Mouse (Mus musculus): Measurements from ENCODE around the gene Yipf3. TPM values are rescaled to one million over a fixed set of nuclear protein-coding genes. Genes with fewer than 3 reads are reported as not detected.

Gene Yipf3
- polyA plus RNA-seq, 1 experiment from 2014 or later = 82.5 TPM

GRCm38 (mm10) chr17:46272675-46273074 lies 24.8 kb downstream of the Yipf3 start:
- ATAC-seq (ENCODE audit: insufficient number of reproducible peaks, insufficient read depth, low FRiP score, low TSS enrichment) = no peak
- Histone ChIP-seq H3K9ac (no peak overlapping the region), H3K36me3 (peaks cover 58% of the 10 kb centered on the region)

GRCm38 (mm10) chr17:46273803-46274236 lies 25.9 kb downstream of the Yipf3 start:
- 0 out of 2 replicates have a peak overlapping the region, but pooled peaks have one; percentile 19 for H3K9ac ChIP-seq
- H3K4me1 ChIP-seq = peaks cover 33% of the 10 kb centered on the region
- peak overlapping the region; percentile 76 for H3K27ac ChIP-seq
- H3K36me3 ChIP-seq = peaks cover 51% of the 10 kb centered on the region
- H3K27me3 ChIP-seq = no peaks in the 10 kb centered on the region
- 15% methylated on average over 1 of the region's 1 CpGs for WGBS
- H3K4me2 ChIP-seq (replicated peaks) = peak overlapping the region; percentile 11; the same call in 1 of the 2 replicates
- ATAC-seq (ENCODE audit: insufficient number of reproducible peaks, insufficient read depth, low FRiP score, low TSS enrichment) = 0 out of 2 replicates have a peak, but pooled peaks have one; percentile 22
- no peak overlapping the region for H3K4me3 ChIP-seq
- no peaks in the 10 kb centered on the region for H3K9me3 ChIP-seq

More at GRCm38 (mm10) chr17:46272675-46273074, 24.8 kb downstream of the Yipf3 start:
- Histone ChIP-seq H3K4me1 (peaks cover 24% of the 10 kb centered on the region), H3K9me3 (no peaks in the 10 kb centered on the region), H3K27ac (no peak overlapping the region), H3K27me3 (no peaks in the 10 kb centered on the region), H3K4me2 (replicated peaks) (no peak overlapping the region), H3K4me3 (no peak overlapping the region)
- 83% methylated on average over 5 of the region's 5 CpGs for WGBS

- Histone ChIP-seq H3K9ac (peak overlapping the region; percentile 9; the same call in 1 of the 2 replicates), H3K36me3 (peaks cover 48% of the 10 kb centered on the region), H3K4me2 (replicated peaks) (peak overlapping the region; percentile 11; the same call in 1 of the 2 replicates), H3K9me3 (no peaks in the 10 kb centered on the region), H3K4me1 (peaks cover 36% of the 10 kb centered on the region), H3K27me3 (no peaks in the 10 kb centered on the region), H3K4me3 (no peak overlapping the region), H3K27ac (peak overlapping the region; percentile 76)
- no peak for ATAC-seq (ENCODE audit: insufficient number of reproducible peaks, insufficient read depth, low FRiP score, low TSS enrichment)
- whole genome bisulfite sequencing = 36% methylated on average over 6 of the region's 6 CpGs
Observed at GRCm38 (mm10) chr17:46274465-46274864, 26.6 kb downstream of the Yipf3 start.

GRCm38 (mm10) chr17:46275034-46275433 lies 27.2 kb downstream of the Yipf3 start:
- peaks cover 36% of the 10 kb centered on the region for H3K4me1 ChIP-seq
- H3K4me3 ChIP-seq = no peak overlapping the region
- H3K27me3 ChIP-seq = no peaks in the 10 kb centered on the region
- no peaks in the 10 kb centered on the region for H3K9me3 ChIP-seq
- 75% methylated on average over 6 of the region's 6 CpGs for WGBS
- no peak overlapping the region for H3K4me2 ChIP-seq (replicated peaks)
- no peak for ATAC-seq (ENCODE audit: insufficient number of reproducible peaks, insufficient read depth, low FRiP score, low TSS enrichment)
- peaks cover 45% of the 10 kb centered on the region for H3K36me3 ChIP-seq
- no peak overlapping the region; the same call in 1 of the 2 replicates for H3K9ac ChIP-seq
- no peak overlapping the region for H3K27ac ChIP-seq

GRCm38 (mm10) chr17:46275506-46275905 lies 27.6 kb downstream of the Yipf3 start:
- no peak overlapping the region for H3K9ac ChIP-seq
- no peaks in the 10 kb centered on the region for H3K9me3 ChIP-seq
- H3K4me1 ChIP-seq = peaks cover 38% of the 10 kb centered on the region
- peaks cover 45% of the 10 kb centered on the region for H3K36me3 ChIP-seq
- no peak overlapping the region for H3K4me2 ChIP-seq (replicated peaks)
- no peaks in the 10 kb centered on the region for H3K27me3 ChIP-seq
- ATAC-seq (ENCODE audit: insufficient number of reproducible peaks, insufficient read depth, low FRiP score, low TSS enrichment) = no peak
- 95% methylated on average over 10 of the region's 10 CpGs for whole genome bisulfite sequencing
- no peak overlapping the region for H3K27ac ChIP-seq
- H3K4me3 ChIP-seq = no peak overlapping the region

GRCm38 (mm10) chr17:46277586-46277985 lies 29.7 kb downstream of the Yipf3 start:
- 19% methylated on average over 4 of the region's 4 CpGs for WGBS
- Histone ChIP-seq H3K4me3 (no peak overlapping the region), H3K27me3 (no peaks in the 10 kb centered on the region), H3K27ac (peak overlapping the region; percentile 72), H3K4me1 (peaks cover 57% of the 10 kb centered on the region), H3K4me2 (replicated peaks) (peak overlapping the region; percentile 10), H3K36me3 (peaks cover 30% of the 10 kb centered on the region), H3K9me3 (no peaks in the 10 kb centered on the region), H3K9ac (no peak overlapping the region)
- no peak for ATAC-seq (ENCODE audit: insufficient number of reproducible peaks, insufficient read depth, low FRiP score, low TSS enrichment)

GRCm38 (mm10) chr17:46278011-46278765 lies 30.3 kb downstream of the Yipf3 start:
- Histone ChIP-seq H3K4me1 (peaks cover 58% of the 10 kb centered on the region), H3K27ac (peak overlapping the region; percentile 86), H3K9me3 (no peaks in the 10 kb centered on the region), H3K4me3 (no peak overlapping the region), H3K36me3 (peaks cover 26% of the 10 kb centered on the region), H3K4me2 (replicated peaks) (peak overlapping the region; percentile 22; the same call in 1 of the 2 replicates), H3K27me3 (no peaks in the 10 kb centered on the region), H3K9ac (no peak overlapping the region)
- 57% methylated on average over 12 of the region's 12 CpGs for WGBS
- ATAC-seq (ENCODE audit: insufficient number of reproducible peaks, insufficient read depth, low FRiP score, low TSS enrichment) = no peak

GRCm38 (mm10) chr17:46282483-46283123 lies 34.7 kb downstream of the Yipf3 start, which contains the start of gene Tjap1:
Gene Tjap1 (minus strand): TSS chr17:46283026.
- H3K9me3 ChIP-seq = no peaks in the 10 kb centered on the region
- H3K27ac ChIP-seq = peak within 1 kb of the TSS; percentile 92
- peaks cover 45% of the 10 kb centered on the region for H3K4me1 ChIP-seq
- no peaks in the 10 kb centered on the region for H3K27me3 ChIP-seq
- peak; percentile 86 for ATAC-seq (ENCODE audit: insufficient number of reproducible peaks, insufficient read depth, low FRiP score, low TSS enrichment)
- peaks cover 14% of the 10 kb centered on the region for H3K36me3 ChIP-seq
- H3K4me2 ChIP-seq (replicated peaks) = peak within 1 kb of the TSS; percentile 88
- H3K9ac ChIP-seq = peak within 1 kb of the TSS; percentile 79
- peak within 1 kb of the TSS; percentile 77 for H3K4me3 ChIP-seq
- under 1% methylated on average over 37 of the region's 37 CpGs for WGBS

GRCm38 (mm10) chr17:46283140-46283539 lies 35.3 kb downstream of the Yipf3 start:
- peak; percentile 2; the same call in 1 of the 2 replicates for ATAC-seq (ENCODE audit: insufficient number of reproducible peaks, insufficient read depth, low FRiP score, low TSS enrichment)
- WGBS = 24% methylated on average over 9 of the region's 9 CpGs
- peak overlapping the region; percentile 92 for H3K27ac ChIP-seq

GRCm38 (mm10) chr17:46283911-46284310 lies 36.0 kb downstream of the Yipf3 start:
- H3K4me1 ChIP-seq = peaks cover 43% of the 10 kb centered on the region

More at GRCm38 (mm10) chr17:46283140-46283539, 35.3 kb downstream of the Yipf3 start:
- H3K4me3 ChIP-seq = peak overlapping the region; percentile 77
- no peaks in the 10 kb centered on the region for H3K27me3 ChIP-seq
- H3K9me3 ChIP-seq = no peaks in the 10 kb centered on the region
- H3K36me3 ChIP-seq = peaks cover 14% of the 10 kb centered on the region
- H3K4me2 ChIP-seq (replicated peaks) = peak overlapping the region; percentile 88
- H3K4me1 ChIP-seq = peaks cover 46% of the 10 kb centered on the region
- 0 out of 2 replicates have a peak overlapping the region, but pooled peaks have one; percentile 0 for H3K9ac ChIP-seq

GRCm38 (mm10) chr17:46284653-46285052 lies 36.8 kb downstream of the Yipf3 start:
- no peak overlapping the region for H3K4me3 ChIP-seq
- no peaks in the 10 kb centered on the region for H3K9me3 ChIP-seq
- no peak overlapping the region for H3K4me2 ChIP-seq (replicated peaks)
- no peaks in the 10 kb centered on the region for H3K27me3 ChIP-seq
- no peak overlapping the region for H3K27ac ChIP-seq
- no peak overlapping the region for H3K9ac ChIP-seq
- H3K36me3 ChIP-seq = peaks cover 10% of the 10 kb centered on the region
- 56% methylated on average over 7 of the region's 7 CpGs for WGBS
- ATAC-seq (ENCODE audit: insufficient number of reproducible peaks, insufficient read depth, low FRiP score, low TSS enrichment) = no peak
- H3K4me1 ChIP-seq = peaks cover 39% of the 10 kb centered on the region

More at GRCm38 (mm10) chr17:46283911-46284310, 36.0 kb downstream of the Yipf3 start:
- peaks cover 14% of the 10 kb centered on the region for H3K36me3 ChIP-seq
- WGBS = 84% methylated on average over 8 of the region's 8 CpGs
- no peak for ATAC-seq (ENCODE audit: insufficient number of reproducible peaks, insufficient read depth, low FRiP score, low TSS enrichment)
- H3K9ac ChIP-seq = no peak overlapping the region
- H3K4me2 ChIP-seq (replicated peaks) = no peak overlapping the region
- no peak overlapping the region for H3K27ac ChIP-seq
- no peaks in the 10 kb centered on the region for H3K27me3 ChIP-seq
- H3K4me3 ChIP-seq = no peak overlapping the region
- H3K9me3 ChIP-seq = no peaks in the 10 kb centered on the region
